Mouse (Mus musculus): Measurements from ENCODE around the gene Ptprg.
"Not testable (repeated sequence)": the region's sequence is repeated elsewhere in the genome, so short reads cannot be mapped to it uniquely, and the experiment has no call there.

Gene Ptprg

GRCm38 (mm10) chr14:11962101-11962500 is 408.8 kb downstream of the Ptprg start:
- no peak for DNase-seq (ENCODE audit: low read depth, low spot score)

DNA sequence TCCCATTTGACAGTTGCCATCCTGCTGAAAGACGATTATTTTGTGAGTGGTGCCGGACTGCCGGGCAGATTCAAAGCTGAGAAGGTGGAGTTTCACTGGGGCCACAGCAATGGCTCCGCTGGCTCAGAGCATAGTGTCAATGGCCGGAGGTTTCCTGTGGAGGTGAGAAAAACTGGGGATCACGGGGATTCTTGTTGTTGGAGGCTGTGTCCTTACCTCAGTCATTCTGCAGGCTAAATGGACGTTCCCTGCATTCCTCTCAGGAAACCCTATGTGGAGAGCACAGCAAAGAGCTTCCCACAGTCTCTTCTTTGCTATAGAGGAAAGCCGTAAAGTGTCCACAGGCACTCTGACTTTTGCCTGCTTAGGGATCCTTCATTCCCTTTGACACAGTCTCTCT is 409.2 kb downstream of the Ptprg start:
- no peak for DNase-seq (ENCODE audit: low read depth, low spot score)

GRCm38 (mm10) chr14:11963791-11964190 is 410.5 kb downstream of the Ptprg start:
- DNase-seq (ENCODE audit: low read depth, low spot score) = no peak

DNA sequence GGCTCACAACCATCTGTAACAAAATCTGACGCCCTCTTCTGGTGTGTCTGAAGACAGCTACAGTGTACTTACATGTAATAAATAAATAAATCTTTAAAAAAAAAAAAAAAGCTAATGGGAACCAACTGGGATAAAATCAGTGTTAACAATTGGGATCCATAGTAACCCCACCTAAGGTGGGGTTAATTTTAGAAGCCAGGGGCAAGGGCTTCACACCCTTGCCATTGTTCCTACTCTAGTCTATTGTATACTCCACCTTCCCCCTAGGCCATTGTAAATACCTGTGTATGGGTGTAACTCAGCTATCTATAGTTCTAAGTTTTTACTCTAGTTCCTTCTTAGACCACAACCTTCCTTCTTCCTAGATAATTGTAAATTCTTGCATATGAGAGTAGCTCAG is 411.0 kb downstream of the Ptprg start:
- not testable (repeated sequence) for DNase-seq (ENCODE audit: low read depth, low spot score)

DNA sequence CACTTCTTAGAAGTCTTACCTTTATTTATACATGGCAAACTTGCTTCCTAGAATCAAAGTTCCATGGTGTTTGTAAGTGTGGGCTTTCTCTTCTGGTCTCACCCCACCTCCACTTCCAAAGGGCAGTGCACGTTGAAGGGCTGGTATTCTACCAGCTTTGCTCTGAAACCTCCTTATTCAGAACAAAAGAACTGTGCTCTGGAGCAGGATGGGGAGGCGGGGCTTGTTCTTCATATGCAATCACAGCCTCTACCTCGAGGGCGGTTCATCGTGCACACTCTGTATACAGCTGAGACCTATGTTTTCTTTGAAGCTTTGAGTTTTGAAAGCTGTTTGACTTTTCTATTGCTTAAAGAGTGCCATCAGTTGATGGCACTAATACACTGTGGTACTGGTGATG is 412.5 kb downstream of the Ptprg start:
- DNase-seq (ENCODE audit: low read depth, low spot score) = no peak

GRCm38 (mm10) chr14:11981764-11982163 is 428.4 kb downstream of the Ptprg start:
- no peak for DNase-seq (ENCODE audit: low read depth, low spot score)

GRCm38 (mm10) chr14:11983031-11983430 is 429.7 kb downstream of the Ptprg start:
- no peak for DNase-seq (ENCODE audit: low read depth, low spot score)

DNA sequence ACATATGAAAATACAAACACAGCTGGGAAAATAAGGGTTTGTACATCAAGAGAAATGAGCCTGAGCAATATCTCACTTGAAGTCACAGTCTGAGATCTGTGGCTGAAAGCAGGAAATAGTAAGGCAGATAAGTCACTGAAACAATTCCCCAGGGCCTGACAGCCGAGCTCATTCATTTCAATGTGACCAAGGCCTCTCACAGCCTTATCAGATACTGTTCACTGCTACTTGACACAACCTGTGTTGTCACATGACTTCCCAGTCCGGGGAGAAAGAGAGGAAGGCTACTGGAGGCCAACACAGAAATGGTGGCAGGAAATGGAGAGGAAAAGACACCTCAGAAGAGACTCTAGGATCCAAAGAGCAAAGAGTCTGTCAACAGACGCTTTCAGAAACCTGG is 430.8 kb downstream of the Ptprg start:
- DNase-seq (ENCODE audit: low read depth, low spot score) = no peak

DNA sequence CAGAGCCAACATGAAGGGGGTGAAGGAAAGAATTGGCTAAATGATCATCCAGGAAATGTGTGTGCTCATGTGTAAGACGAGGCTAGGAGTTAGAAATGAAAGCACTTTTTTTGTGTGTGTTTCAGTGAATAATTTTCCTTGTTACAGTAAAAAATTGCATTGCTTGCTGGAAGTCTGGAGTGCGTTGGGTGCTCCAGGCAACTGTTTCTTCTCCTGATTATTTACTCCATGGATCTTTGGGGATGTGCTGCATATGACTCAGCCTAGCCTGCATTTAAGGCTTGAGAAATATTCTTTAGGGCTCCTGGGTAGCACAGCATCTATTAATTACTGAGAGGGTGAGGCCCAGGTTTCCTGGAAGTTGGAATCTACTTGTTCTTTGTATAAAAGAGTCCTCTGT is 435.6 kb downstream of the Ptprg start:
- no peak for DNase-seq (ENCODE audit: low read depth, low spot score)

- DNase-seq (ENCODE audit: low read depth, low spot score) = no peak
These were observed 437.8 kb downstream of the Ptprg start for GRCm38 (mm10) chr14:11991151-11991550.

DNA sequence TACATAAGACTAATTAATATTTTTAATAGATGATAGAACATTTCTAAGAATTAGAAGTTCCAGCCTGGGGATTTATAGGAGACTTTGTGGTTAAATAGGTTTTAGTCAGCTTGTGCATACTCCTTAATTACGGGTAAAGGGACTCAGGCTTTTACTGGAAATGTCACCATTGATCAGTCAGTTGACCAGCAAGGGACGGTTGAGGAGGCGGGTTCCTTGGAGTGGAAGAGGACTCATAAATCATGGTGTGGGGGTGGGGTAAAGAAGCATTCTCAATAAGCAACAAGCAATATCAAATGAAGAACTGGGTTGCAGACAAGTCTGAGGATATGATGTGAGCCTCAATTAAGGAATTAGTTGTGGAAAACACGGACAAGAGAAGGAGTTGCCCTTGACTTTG is 438.8 kb downstream of the Ptprg start:
- no peak for DNase-seq (ENCODE audit: low read depth, low spot score)

GRCm38 (mm10) chr14:11992534-11992933 is 439.2 kb downstream of the Ptprg start:
- DNase-seq (ENCODE audit: low read depth, low spot score) = no peak

GRCm38 (mm10) chr14:11997555-11997954 is 444.2 kb downstream of the Ptprg start:
- DNase-seq (ENCODE audit: low read depth, low spot score) = no peak

DNA sequence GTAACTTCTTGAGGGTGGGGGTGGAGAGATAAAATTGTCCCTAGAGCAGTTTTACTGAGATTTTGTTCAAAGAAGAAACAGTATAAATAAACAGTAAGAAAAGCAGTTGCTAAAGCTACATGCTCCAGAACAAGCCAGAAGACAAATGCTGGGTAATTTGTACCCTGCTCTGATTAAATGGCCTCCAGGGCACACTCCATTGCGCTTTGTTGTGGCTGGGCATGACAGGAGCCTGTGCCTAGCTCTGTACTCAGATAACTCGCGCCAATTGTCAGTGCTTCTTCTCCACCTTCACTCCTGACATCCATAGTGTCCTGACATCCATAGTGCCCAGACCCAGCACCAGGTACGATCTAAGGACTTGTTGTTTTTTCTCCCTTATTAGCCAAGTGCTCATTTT is 445.1 kb downstream of the Ptprg start:
- DNase-seq (ENCODE audit: low read depth, low spot score) = no peak

DNA sequence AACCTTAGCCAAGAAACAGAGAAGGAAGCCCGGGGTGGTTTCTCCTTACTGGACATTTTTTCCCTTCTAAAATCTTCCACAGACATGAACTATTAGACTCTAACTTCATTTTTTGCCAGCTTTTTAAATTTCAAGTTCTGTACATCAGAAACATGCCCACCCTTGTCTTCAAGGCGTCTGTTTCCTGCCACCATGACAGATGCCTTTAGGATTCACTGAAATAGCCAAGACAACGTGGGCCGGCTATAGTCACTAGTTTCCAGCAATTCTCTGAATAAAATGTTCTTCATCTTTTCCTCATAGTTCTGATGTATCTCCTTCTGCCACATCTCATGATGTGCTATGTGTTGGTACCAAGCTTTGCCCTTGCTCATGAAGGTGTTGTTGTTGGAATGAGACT is 450.7 kb downstream of the Ptprg start:
- DNase-seq (ENCODE audit: low read depth, low spot score) = no peak

DNA sequence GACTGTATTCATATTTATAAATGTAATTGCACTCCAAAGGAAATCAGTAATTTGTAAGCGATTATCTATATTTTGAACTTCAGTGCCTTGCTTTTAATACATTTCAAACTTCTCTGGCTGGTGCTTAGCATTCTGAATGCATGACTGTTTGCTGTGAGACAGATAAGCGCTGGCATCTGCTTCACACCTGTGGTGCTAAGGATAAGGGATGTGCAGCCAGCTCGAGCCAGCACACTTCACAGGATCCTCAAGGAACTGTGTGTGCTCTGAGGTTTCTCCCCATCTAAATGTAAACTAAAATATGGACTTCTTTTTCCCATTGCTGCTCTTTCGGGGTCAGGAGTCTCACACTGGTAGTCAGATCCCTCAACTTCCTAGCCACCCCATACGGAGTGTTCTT is 458.4 kb downstream of the Ptprg start:
- no peak for DNase-seq (ENCODE audit: low read depth, low spot score)

DNA sequence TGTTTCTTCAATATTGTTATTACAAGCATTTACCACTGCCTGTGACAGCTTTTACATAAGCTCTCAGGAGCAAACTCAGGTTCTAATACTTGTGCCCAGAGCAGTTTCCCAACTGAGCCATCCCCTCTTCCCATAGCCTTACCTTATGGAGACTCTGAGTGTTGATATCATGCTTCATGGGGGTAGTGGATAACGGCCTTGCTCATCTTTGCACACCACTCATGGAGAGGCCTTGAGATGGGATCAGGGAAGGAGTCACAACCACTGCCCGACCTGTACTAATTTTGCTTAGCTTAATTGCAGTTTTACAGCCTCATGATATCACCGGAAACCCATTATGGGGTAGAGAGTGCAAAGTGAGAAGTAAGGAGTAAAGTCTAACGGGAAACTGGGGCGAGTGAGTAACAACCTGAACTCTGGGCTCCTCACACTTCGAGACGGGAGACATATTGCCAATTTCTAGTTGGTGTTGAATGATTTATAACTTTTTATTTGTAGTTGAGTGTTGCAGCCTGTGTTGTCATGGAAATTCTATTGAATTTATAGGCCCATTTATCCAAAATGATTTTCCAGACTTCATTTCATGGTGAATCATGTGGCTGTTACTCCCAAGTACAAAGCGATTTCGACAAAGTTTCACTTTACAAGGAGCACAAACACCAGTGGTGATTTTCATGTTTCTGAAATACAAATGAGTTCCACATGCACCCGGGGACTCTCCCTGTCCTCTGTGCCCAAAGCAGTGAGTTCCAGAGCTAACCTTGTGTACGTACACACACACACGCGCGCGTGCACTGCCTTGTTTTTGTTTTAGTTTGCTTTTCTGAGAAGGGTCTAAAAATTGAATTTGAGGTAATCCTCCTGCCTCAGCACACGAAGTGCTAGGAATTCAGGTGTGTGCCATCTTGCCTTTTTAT is 472.7 kb downstream of the Ptprg start:
- no peak for DNase-seq (ENCODE audit: low read depth, low spot score)

DNA sequence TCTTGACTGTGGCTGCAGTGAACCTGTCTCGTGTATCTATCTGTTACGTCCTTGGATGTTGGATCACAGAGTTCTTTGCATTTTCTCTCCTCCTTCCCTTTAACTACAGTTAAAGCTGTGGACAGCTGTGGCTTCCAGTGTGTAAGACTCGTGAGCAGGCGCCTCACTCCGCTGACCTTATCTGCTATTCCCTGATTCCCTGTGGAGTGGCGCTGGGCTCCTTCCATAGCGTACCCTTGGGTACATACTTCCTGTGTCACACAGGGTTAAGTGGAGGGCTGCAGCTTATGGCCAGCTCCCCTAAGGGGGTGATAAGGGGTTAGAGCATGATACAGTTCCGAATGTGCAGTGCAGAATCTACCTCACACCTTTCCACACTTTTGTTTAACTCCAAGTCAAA is 473.9 kb downstream of the Ptprg start:
- no peak for DNase-seq (ENCODE audit: low read depth, low spot score)

GRCm38 (mm10) chr14:12029926-12030325 is 476.6 kb downstream of the Ptprg start:
- no peak for DNase-seq (ENCODE audit: low read depth, low spot score)

DNA sequence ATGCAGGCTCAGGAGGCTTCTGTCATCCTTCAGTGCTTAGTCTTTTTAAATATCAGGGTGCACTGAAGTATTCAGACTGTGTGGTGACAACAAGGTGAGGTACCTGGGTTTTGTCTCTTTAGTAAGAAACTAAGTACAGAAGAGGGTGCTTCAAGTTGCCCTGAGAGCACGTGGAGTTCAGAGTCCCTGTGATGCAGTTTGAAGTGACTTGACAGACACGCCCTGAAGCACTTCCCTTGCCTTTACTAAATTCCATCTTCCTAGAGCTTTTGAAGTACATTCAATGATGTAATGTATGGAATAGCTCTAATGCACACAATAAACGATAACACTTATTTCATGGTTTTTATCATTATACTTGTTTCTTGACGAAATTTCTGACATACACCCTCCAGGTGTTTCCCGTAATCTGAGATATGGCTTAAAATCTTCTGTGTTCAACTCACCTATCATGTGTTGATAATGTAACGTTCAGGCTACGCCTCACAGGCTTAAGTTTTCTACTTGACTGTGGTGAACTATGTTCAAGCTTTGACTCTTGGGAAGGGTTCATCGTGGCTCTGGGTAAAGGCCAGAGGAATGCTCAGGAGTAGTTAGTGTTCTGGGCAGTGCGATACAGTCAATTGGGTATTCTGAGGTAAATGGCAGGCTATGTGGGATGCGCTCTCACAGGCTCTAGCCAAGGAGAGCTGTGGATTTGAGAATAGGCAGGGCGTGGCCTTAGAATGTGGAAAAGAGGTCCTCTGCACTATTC is 483.4 kb downstream of the Ptprg start:
- no peak for DNase-seq (ENCODE audit: low read depth, low spot score)

DNA sequence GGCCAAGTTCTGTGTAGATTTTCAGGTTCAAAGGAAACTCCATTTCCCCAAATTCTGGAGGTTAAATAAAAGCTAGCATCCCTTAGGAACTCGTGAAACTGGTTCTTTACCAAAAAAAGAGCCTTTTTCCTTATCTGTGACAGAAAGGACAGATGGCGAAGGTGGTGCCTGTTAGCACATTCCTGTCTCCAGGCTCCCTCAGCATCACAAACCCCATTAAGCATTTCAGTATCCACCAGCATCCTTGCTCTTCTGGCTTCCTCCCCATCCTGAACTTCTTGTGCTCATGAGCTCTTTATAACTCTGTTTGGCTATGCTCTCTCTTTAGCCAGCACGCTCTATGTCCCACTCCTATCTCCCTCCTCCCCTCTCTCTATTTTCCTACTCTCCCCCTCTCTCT is 486.4 kb downstream of the Ptprg start:
- DNase-seq (ENCODE audit: low read depth, low spot score) = no peak

- no peak for DNase-seq (ENCODE audit: low read depth, low spot score)
These were observed 488.2 kb downstream of the Ptprg start for GRCm38 (mm10) chr14:12041566-12041965.

Measured in retina, postnatal 7 days (tissue).